Mouse (Mus musculus) heart, embryonic 15.5 days (tissue): ENCODE data around the gene Gbgt1. TPM values are rescaled to one million over a fixed set of nuclear protein-coding genes. Genes with fewer than 3 reads are reported as not detected.
"Not testable (repeated sequence)": the region's sequence is repeated elsewhere in the genome, so short reads cannot be mapped to it uniquely, and the experiment has no call there.

Source experiments
- ATAC-seq: fragments of 200-750 bp; cut with Nextera tagmentation; replicated peaks from 2 replicates; pipeline ENCODE4 v1.8.0; 2017; ENCODE audit warnings: low read depth, moderate TSS enrichment; ENCODE audit not compliant: insufficient number of reproducible peaks, insufficient read depth, low FRiP score
- H3K27ac ChIP-seq: fragments of 300-500 bp; sonication (generic); 2 replicates; pipeline ENCODE4 v1.5.1; 2015; ENCODE audit warnings: mild to moderate bottlenecking, inconsistent platforms
- H3K27me3 ChIP-seq: fragments of 300-500 bp; sonication (generic); 2 replicates; pipeline ENCODE4 v1.6.1; 2015; ENCODE audit warnings: inconsistent platforms
- H3K36me3 ChIP-seq: fragments of 300-500 bp; sonication (generic); 2 replicates; pipeline ENCODE4 v1.6.1; 2015; ENCODE audit warnings: mild to moderate bottlenecking, inconsistent platforms
- H3K4me1 ChIP-seq: fragments of 300-500 bp; sonication (generic); replicated peaks from 2 replicates; pipeline ENCODE4 v1.6.1; 2015; ENCODE audit warnings: inconsistent platforms
- H3K4me2 ChIP-seq: fragments of 300-500 bp; sonication (generic); 2 replicates; pipeline ENCODE4 v1.6.1; 2015; ENCODE audit warnings: inconsistent platforms, mild to moderate bottlenecking, moderate library complexity
- H3K4me3 ChIP-seq: fragments of 300-500 bp; sonication (generic); 2 replicates; pipeline ENCODE4 v1.5.1; 2015; ENCODE audit warnings: mild to moderate bottlenecking, inconsistent platforms
- H3K9ac ChIP-seq: fragments of 300-500 bp; sonication (generic); 2 replicates; pipeline ENCODE4 v1.6.1; 2015; ENCODE audit warnings: mild to moderate bottlenecking, inconsistent platforms
- H3K9me3 ChIP-seq: fragments of 300-500 bp; sonication (generic); replicated peaks from 2 replicates; pipeline ENCODE4 v1.6.1; 2016; ENCODE audit warnings: inconsistent platforms
- WGBS: fragments of 180-500 bp; shearing (Covaris S2); methylation state at CpG from one replicate; pipeline ENCODE4 v1.1.7; 2015; ENCODE audit warnings: mixed read lengths; 5-methylcytosine and 5-hydroxymethylcytosine counted together
- polyA plus RNA-seq: library from polyadenylated mRNA; unstranded; fragments of >200 nt; fragmentation: Nextera tagmentation; extraction: Ambion mirVana; gene quantifications from 2 replicates; pipeline ENCODE4 v1.2.1, GENCODE M21; 2015

Gene Gbgt1
- polyA plus RNA-seq, 1 experiment from 2014 or later = 0.67 TPM

GRCm38 (mm10) chr2:28470591-28470990, 26.1 kb upstream of the Gbgt1 start:
- no peak overlapping the region for H3K4me3 ChIP-seq
- peaks cover 29% of the 10 kb centered on the region for H3K36me3 ChIP-seq
- H3K27ac ChIP-seq = no peak overlapping the region
- no peak for ATAC-seq
- no peak overlapping the region for H3K9ac ChIP-seq
- H3K4me2 ChIP-seq = no peak overlapping the region
- WGBS = 91% methylated on average over 2 of the region's 2 CpGs
- peaks cover 4% of the 10 kb centered on the region; the same call in 1 of the 2 replicates for H3K27me3 ChIP-seq
- peaks cover 21% of the 10 kb centered on the region for H3K4me1 ChIP-seq
- H3K9me3 ChIP-seq = peaks cover 7% of the 10 kb centered on the region; the same call in 1 of the 2 replicates

GRCm38 (mm10) chr2:28472011-28472410, 24.7 kb upstream of the Gbgt1 start:
- H3K4me3 ChIP-seq, H3K9me3 ChIP-seq, H3K9ac ChIP-seq, ATAC-seq, H3K27ac ChIP-seq, H3K27me3 ChIP-seq, H3K4me2 ChIP-seq: not testable (repeated sequence)
- 92% methylated on average over 8 of the region's 8 CpGs for WGBS
- Histone ChIP-seq H3K36me3 (peaks cover 29% of the 10 kb centered on the region), H3K4me1 (peaks cover 11% of the 10 kb centered on the region)

- H3K36me3 ChIP-seq, H3K4me1 ChIP-seq, H3K4me2 ChIP-seq, H3K27ac ChIP-seq, H3K9me3 ChIP-seq, H3K27me3 ChIP-seq, H3K9ac ChIP-seq, H3K4me3 ChIP-seq, ATAC-seq: not testable (repeated sequence)
- 82% methylated on average over 5 of the region's 5 CpGs for WGBS
Measured at GRCm38 (mm10) chr2:28477993-28478392, 18.7 kb upstream of the Gbgt1 start.

- WGBS = 71% methylated on average over 20 of the region's 20 CpGs
- Histone ChIP-seq H3K27ac (no peak overlapping the region), H3K4me3 (0 out of 2 replicates have a peak overlapping the region, but pooled peaks have one; percentile 11), H3K36me3 (no peaks in the 10 kb centered on the region), H3K4me2 (no peak overlapping the region), H3K27me3 (no peaks in the 10 kb centered on the region), H3K9ac (no peak overlapping the region), H3K9me3 (no peaks in the 10 kb centered on the region), H3K4me1 (no peaks in the 10 kb centered on the region)
- ATAC-seq = no peak
Measured at GRCm38 (mm10) chr2:28479208-28480204, 17.2 kb upstream of the Gbgt1 start.

- no peak for ATAC-seq
- Histone ChIP-seq H3K27ac (no peak overlapping the region), H3K4me3 (no peak overlapping the region), H3K27me3 (no peaks in the 10 kb centered on the region), H3K4me2 (no peak overlapping the region), H3K36me3 (no peaks in the 10 kb centered on the region), H3K9me3 (no peaks in the 10 kb centered on the region), H3K9ac (no peak overlapping the region), H3K4me1 (no peaks in the 10 kb centered on the region)
- WGBS = 62% methylated on average over 2 of the region's 2 CpGs
Measured at GRCm38 (mm10) chr2:28483861-28484260, 12.8 kb upstream of the Gbgt1 start.

- Histone ChIP-seq H3K27me3 (no peaks in the 10 kb centered on the region), H3K27ac (no peak overlapping the region), H3K4me1 (no peaks in the 10 kb centered on the region), H3K4me3 (no peak overlapping the region), H3K4me2 (no peak overlapping the region), H3K36me3 (no peaks in the 10 kb centered on the region), H3K9ac (no peak overlapping the region), H3K9me3 (no peaks in the 10 kb centered on the region)
- WGBS = 67% methylated on average over 2 of the region's 2 CpGs
- no peak for ATAC-seq
Measured at GRCm38 (mm10) chr2:28494521-28494920, 2.2 kb upstream of the Gbgt1 start.

GRCm38 (mm10) chr2:28495207-28495756, 1.4 kb upstream of the Gbgt1 start:
- no peak overlapping the region for H3K9ac ChIP-seq
- no peak for ATAC-seq
- H3K27me3 ChIP-seq = no peaks in the 10 kb centered on the region
- no peak overlapping the region for H3K4me2 ChIP-seq
- no peak overlapping the region for H3K4me3 ChIP-seq
- H3K27ac ChIP-seq = no peak overlapping the region
- WGBS = 74% methylated on average over 14 of the region's 14 CpGs
- H3K36me3 ChIP-seq = no peaks in the 10 kb centered on the region
- no peaks in the 10 kb centered on the region for H3K4me1 ChIP-seq
- no peaks in the 10 kb centered on the region for H3K9me3 ChIP-seq

- no peak overlapping the region for H3K4me2 ChIP-seq
- H3K4me3 ChIP-seq = no peak overlapping the region
- no peak overlapping the region for H3K9ac ChIP-seq
- H3K27ac ChIP-seq = no peak overlapping the region
- ATAC-seq = no peak
- H3K36me3 ChIP-seq = no peaks in the 10 kb centered on the region
- no peaks in the 10 kb centered on the region for H3K9me3 ChIP-seq
- H3K27me3 ChIP-seq = no peaks in the 10 kb centered on the region
- H3K4me1 ChIP-seq = no peaks in the 10 kb centered on the region
- WGBS = 72% methylated on average over 16 of the region's 16 CpGs
Measured at GRCm38 (mm10) chr2:28495801-28496595, 693 bp upstream of the Gbgt1 start.

GRCm38 (mm10) chr2:28497561-28497960, 870 bp downstream of the Gbgt1 start:
- Histone ChIP-seq H3K4me2 (no peak overlapping the region), H3K27me3 (no peaks in the 10 kb centered on the region), H3K4me1 (no peaks in the 10 kb centered on the region), H3K36me3 (no peaks in the 10 kb centered on the region), H3K9ac (no peak overlapping the region), H3K27ac (no peak overlapping the region), H3K4me3 (no peak overlapping the region), H3K9me3 (no peaks in the 10 kb centered on the region)
- ATAC-seq = no peak
- WGBS = 75% methylated on average over 5 of the region's 5 CpGs

GRCm38 (mm10) chr2:28498431-28498830, 1.7 kb downstream of the Gbgt1 start:
- no peak overlapping the region for H3K9ac ChIP-seq
- H3K27me3 ChIP-seq = no peaks in the 10 kb centered on the region
- 75% methylated on average over 4 of the region's 4 CpGs for WGBS
- no peak for ATAC-seq
- H3K9me3 ChIP-seq = no peaks in the 10 kb centered on the region
- no peak overlapping the region for H3K27ac ChIP-seq
- H3K4me2 ChIP-seq = no peak overlapping the region
- no peaks in the 10 kb centered on the region for H3K36me3 ChIP-seq
- H3K4me1 ChIP-seq = no peaks in the 10 kb centered on the region
- no peak overlapping the region for H3K4me3 ChIP-seq

GRCm38 (mm10) chr2:28502987-28503386, 6.3 kb downstream of the Gbgt1 start:
- Histone ChIP-seq H3K4me2 (no peak overlapping the region), H3K27ac (no peak overlapping the region), H3K4me1 (no peaks in the 10 kb centered on the region), H3K4me3 (no peak overlapping the region), H3K27me3 (no peaks in the 10 kb centered on the region), H3K36me3 (no peaks in the 10 kb centered on the region), H3K9ac (no peak overlapping the region), H3K9me3 (no peaks in the 10 kb centered on the region)
- WGBS = 75% methylated on average over 10 of the region's 10 CpGs
- ATAC-seq = no peak
